In the genomic region with DNA sequence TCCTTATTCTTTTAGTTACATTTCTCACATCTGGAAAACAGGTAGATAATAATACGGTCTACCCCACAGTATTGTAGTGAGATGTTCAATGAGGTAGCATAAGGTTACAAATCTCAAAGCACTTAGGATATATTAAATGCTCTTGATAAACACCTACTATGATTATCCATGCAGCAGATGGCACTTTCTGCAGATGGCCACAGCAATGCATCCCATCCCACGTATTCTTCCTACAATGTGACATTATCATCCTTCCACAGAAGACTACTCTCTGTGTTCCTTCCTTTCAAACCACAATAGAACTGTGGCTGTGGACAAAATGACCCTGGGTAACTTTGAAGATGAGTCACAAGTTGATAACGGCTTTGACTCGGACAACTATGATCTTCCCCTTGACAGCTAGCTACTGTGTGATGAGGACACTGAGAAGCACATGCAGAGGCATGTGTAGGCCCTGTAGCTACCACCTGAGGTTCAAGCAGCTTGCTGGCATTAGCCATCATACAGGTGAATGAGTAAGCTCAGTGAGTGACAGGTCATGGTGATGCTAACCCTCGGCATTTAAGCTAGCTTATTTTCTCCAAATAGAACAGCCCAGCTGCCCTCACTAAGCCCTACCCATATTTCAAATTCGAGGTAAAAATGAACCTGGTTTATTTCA, we compare ENCODE assay signal across 17 mouse cellular contexts.
A peak's percentile ranks its signal among the peaks of the same experiment; 100 is the strongest.
DNase-seq lines count a peak whose midpoint lies in the region; ATAC-seq lines count a peak whose summit lies in the region.
"Had no signal": no experiment of that assay in that cellular context is flagged by ENCODE, and none has a peak within 500 bp of the region (broad histone marks: within the 10 kb centered on the region; RNA-seq: fewer than 3 reads in every experiment).

No protein-coding gene starts in this region.

- ATAC-seq in cerebellum, adult (ENCODE audit: insufficient number of reproducible peaks, low FRiP score, low TSS enrichment) = peak; percentile 64
- ATAC-seq: activated CD4-positive, CD25-positive, alpha-beta regulatory T cell, adult 4 months; forebrain, embryonic 15.5 days; intestine, postnatal 0 days had no signal

- peak; percentile 16 to 44 for DNase-seq in adrenal gland, adult (ENCODE audit: inconsistent age in 2 of 2, low spot score in 1 of 2)
- no peak for DNase-seq in adrenal gland, adult 18-20 months (ENCODE audit: low spot score in 2 of 2)
- no peak for DNase-seq in cerebellum, postnatal 10 days
- peak; percentile 44 for DNase-seq in layer of hippocampus, adult 9-11 months
- DNase-seq in layer of hippocampus, postnatal 14 days (ENCODE audit: low spot score in 2 of 2) = no peak
- DNase-seq: adrenal gland, adult 2 months; cerebellum, adult 11 months; cerebellum, adult 9-11 months; cerebellum, postnatal 36 days; embryo, embryonic 11 days; gastrocnemius, adult 2 months; gastrocnemius, postnatal 14 days; heart, adult 11 months had no signal

Comparison
In these comparisons a context has a peak if more than half of its experiments do, and no peak if none do; other contexts are left out.
1. DNase-seq: peak in adrenal gland, adult (2 of 2) and layer of hippocampus, adult 9-11 months (single experiment); none in adrenal gland, adult 18-20 months (0 of 2), cerebellum, postnatal 10 days (0 of 2) and layer of hippocampus, postnatal 14 days (0 of 2).